Mouse (Mus musculus) ES-E14 (cell line): ENCODE results near the gene Bcl2l12. TPM values are rescaled to one million over a fixed set of nuclear protein-coding genes. Genes with fewer than 3 reads are reported as not detected.

Experiments
- DNase-seq: peaks from one replicate; pipeline ENCODE4 v3.0.0-alpha.2; 2013; ENCODE audit warnings: low read depth, low spot score
- H3K27ac ChIP-seq: 2 replicates; pipeline ENCODE4 v1.5.1; 2012; ENCODE audit warnings: low read depth, mild to moderate bottlenecking, low read length, moderate library complexity, mixed read lengths; ENCODE audit not compliant: poor library complexity, insufficient read depth, severe bottlenecking
- H3K36me3 ChIP-seq: 2 replicates; pipeline ENCODE4 v1.6.1; 2012; ENCODE audit warnings: mild to moderate bottlenecking, low read length, moderate library complexity, mixed read lengths; ENCODE audit not compliant: control insufficient read depth, poor library complexity, insufficient read depth, severe bottlenecking
- H3K4me1 ChIP-seq, 2 experiments: fragments of 150-350 bp in 1 of 2; sonication (generic) in 1 of 2; 2 replicates each; pipeline ENCODE4 v1.6.1; 2012; ENCODE audit warnings: low read length in 2 of 2, mild to moderate bottlenecking in 1 of 2, mixed read lengths in 1 of 2; ENCODE audit not compliant: control insufficient read depth in 2 of 2, insufficient read depth in 2 of 2, poor library complexity in 1 of 2
- H3K4me3 ChIP-seq, 2 experiments: fragments of 150-350 bp in 1 of 2; sonication (generic) in 1 of 2; 2 replicates each; pipeline ENCODE4 v1.5.1; 2012; ENCODE audit warnings: low read length in 2 of 2, low read depth in 1 of 2, mild to moderate bottlenecking in 1 of 2, mixed read lengths in 1 of 2; ENCODE audit not compliant: insufficient read depth in 1 of 2, poor library complexity in 1 of 2, severe bottlenecking in 1 of 2
- H3K9ac ChIP-seq: 2 replicates; pipeline ENCODE4 v1.6.1; 2012; ENCODE audit warnings: low read depth, mild to moderate bottlenecking, low read length, mixed read lengths; ENCODE audit not compliant: poor library complexity, insufficient read depth, severe bottlenecking
- H3K9me3 ChIP-seq: fragments of 150-350 bp; sonication (generic); 2 replicates; pipeline ENCODE4 v1.6.1; 2012; ENCODE audit warnings: low read depth, mild to moderate bottlenecking, low read length; ENCODE audit not compliant: control insufficient read depth, insufficient read depth
- CHD2 ChIP-seq: IDR thresholded peaks from 2 replicates; pipeline ENCODE4 v1.6.1; 2014; ENCODE audit warnings: mild to moderate bottlenecking, low read depth, low read length, inconsistent platforms
- HCFC1 ChIP-seq: IDR thresholded peaks from 2 replicates; pipeline ENCODE4 v1.6.1; 2012; ENCODE audit warnings: low read length, inconsistent platforms, borderline replicate concordance; ENCODE audit not compliant: insufficient read depth
- MAFK ChIP-seq: IDR thresholded peaks from 2 replicates; pipeline ENCODE4 v1.6.1; 2014; ENCODE audit warnings: mild to moderate bottlenecking, low read depth, low read length, inconsistent platforms; ENCODE audit not compliant: insufficient read depth
- ZC3H11A ChIP-seq: IDR thresholded peaks from 2 replicates; pipeline ENCODE4 v1.6.1; 2012; ENCODE audit warnings: low read depth, mild to moderate bottlenecking, inconsistent platforms, low read length, borderline replicate concordance
- ZNF384 ChIP-seq: IDR thresholded peaks from 2 replicates; pipeline ENCODE4 v1.6.1; 2012; ENCODE audit warnings: low read depth, low read length, inconsistent platforms
- in situ Hi-C, 2 experiments: fragments of 600-800 bp; cut with MboI; formaldehyde crosslinking; loops; one replicate each; pipeline ENCODE4 v1.15.1; 2025; ENCODE audit warnings: low sequenced_read_pairs in 2 of 2, inconsistent platforms in 1 of 2; ENCODE audit not compliant: unreplicated experiment in 2 of 2
- total RNA-seq: library from RNA; depleted of rRNA; stranded (reverse); fragments of 300-350 nt; gene quantifications from 2 replicates; pipeline ENCODE4 v1.2.3, GENCODE M21; 2012

The Bcl2l12 gene
- total RNA-seq, 1 experiment, result 13.0 TPM

GRCm38 (mm10) chr7:44975117-44975419, 23.4 kb downstream of the Bcl2l12 start:
- in situ Hi-C loops, result no loop called here
- Histone ChIP-seq H3K9ac (no peak overlapping the region), H3K4me3 (no peak overlapping the region), H3K4me1 (peaks cover 0 to 19% of the 10 kb centered on the region in 2 experiments; a peak in 2 of 4 replicates), H3K9me3 (no peaks in the 10 kb centered on the region), H3K27ac (peak overlapping the region; percentile 37; the same call in 1 of the 2 replicates), H3K36me3 (peaks cover 39% of the 10 kb centered on the region)
- DNase-seq, result no peak
- TF ChIP-seq ZNF384, result no peak
- TF ChIP-seq CHD2, result no peak
- TF ChIP-seq MAFK, result no peak
- no peak for TF ChIP-seq HCFC1
- TF ChIP-seq ZC3H11A, result no peak

- peak within 1 kb of the TSS; percentile 28 to 70 for H3K4me3 ChIP-seq
- H3K9me3 ChIP-seq, result no peaks in the 10 kb centered on the region
- TF ChIP-seq HCFC1, result no peak; the same call in 1 of the 2 replicates
- peak; percentile 87 for TF ChIP-seq CHD2
- TF ChIP-seq ZNF384, result peak; percentile 83
- H3K27ac ChIP-seq, result peak within 1 kb of the TSS; percentile 92
- H3K36me3 ChIP-seq, result peaks cover 37% of the 10 kb centered on the region
- peak; percentile 96 for DNase-seq
- peak within 1 kb of the TSS; percentile 79 for H3K9ac ChIP-seq
- peaks cover 0 to 22% of the 10 kb centered on the region in 2 experiments; a peak in 2 of 4 replicates for H3K4me1 ChIP-seq
- in situ Hi-C loops, result no loop called here
These were observed 24.0 kb downstream of the Bcl2l12 start, which contains the start of gene Cpt1c for GRCm38 (mm10) chr7:44974383-44975116. Gene Cpt1c (minus strand): TSS chr7:44974851.

- Histone ChIP-seq H3K4me3 (peak overlapping the region; percentile 28 to 70), H3K36me3 (peaks cover 27% of the 10 kb centered on the region), H3K9me3 (no peaks in the 10 kb centered on the region), H3K4me1 (peaks cover 0 to 20% of the 10 kb centered on the region in 2 experiments; a peak in 2 of 4 replicates), H3K9ac (peak overlapping the region; percentile 79), H3K27ac (peak overlapping the region; percentile 62; the same call in 1 of the 2 replicates)
- in situ Hi-C loops, result no loop called here
- TF ChIP-seq CHD2 (no peak), ZNF384 (no peak), HCFC1 (no peak), ZC3H11A (no peak), MAFK (no peak)
- no peak for DNase-seq
These were observed 24.9 kb downstream of the Bcl2l12 start for GRCm38 (mm10) chr7:44973415-44974130.

- in situ Hi-C loops, result no loop called here
- Histone ChIP-seq H3K4me3 (no peak overlapping the region), H3K27ac (no peak overlapping the region), H3K4me1 (peaks cover 0 to 14% of the 10 kb centered on the region in 2 experiments; a peak in 1 of 4 replicates), H3K36me3 (peaks cover 13% of the 10 kb centered on the region), H3K9me3 (no peaks in the 10 kb centered on the region), H3K9ac (no peak overlapping the region)
- DNase-seq, result no peak
- TF ChIP-seq CHD2 (no peak), ZC3H11A (no peak), MAFK (no peak), ZNF384 (no peak), HCFC1 (no peak)
These were observed 27.4 kb downstream of the Bcl2l12 start for GRCm38 (mm10) chr7:44971142-44971541.
